Mouse (Mus musculus) adrenal gland (tissue): Measurements from ENCODE around the gene Gabpa.

Experiments
- intact Hi-C: fragments of 180-260 bp; cut with DNase I; formaldehyde crosslinking; loops from one replicate; pipeline ENCODE4 v1.15.1; 2025

The Gabpa gene

GRCm38 (mm10) chr16:84838576-84838975 lies 3.9 kb downstream of the Gabpa start:
- intact Hi-C loops = no loop called here

- intact Hi-C loops = no loop called here
These were observed 18.8 kb downstream of the Gabpa start for GRCm38 (mm10) chr16:84853492-84853891.

GRCm38 (mm10) chr16:84864656-84865055 lies 29.9 kb downstream of the Gabpa start:
- intact Hi-C loops = no loop called here

- intact Hi-C loops = no loop called here
These were observed 39.1 kb downstream of the Gabpa start for GRCm38 (mm10) chr16:84873805-84874204.

- intact Hi-C loops = no loop called here
These were observed 40.4 kb downstream of the Gabpa start for GRCm38 (mm10) chr16:84875012-84875717.

GRCm38 (mm10) chr16:84875718-84876035 lies 41.0 kb downstream of the Gabpa start:
- intact Hi-C loops = no loop called here

- intact Hi-C loops = no loop called here
These were observed 41.4 kb downstream of the Gabpa start for GRCm38 (mm10) chr16:84876082-84876481.

GRCm38 (mm10) chr16:84879146-84879545 lies 44.4 kb downstream of the Gabpa start:
- intact Hi-C loops = no loop called here

GRCm38 (mm10) chr16:84881168-84881567 lies 46.4 kb downstream of the Gabpa start:
- intact Hi-C loops = no loop called here

GRCm38 (mm10) chr16:84881754-84882321 lies 47.1 kb downstream of the Gabpa start:
- intact Hi-C loops = no loop called here

GRCm38 (mm10) chr16:84884572-84884971 lies 49.8 kb downstream of the Gabpa start:
- intact Hi-C loops = no loop called here

GRCm38 (mm10) chr16:84902995-84903394 lies 68.3 kb downstream of the Gabpa start:
- intact Hi-C loops = no loop called here

GRCm38 (mm10) chr16:84911477-84912165 lies 76.9 kb downstream of the Gabpa start:
- intact Hi-C loops = no loop called here
